Mouse (Mus musculus) left cerebral cortex, postnatal 25 days (tissue): ENCODE results near the gene Sox9. TPM values are rescaled to one million over a fixed set of nuclear protein-coding genes. Genes with fewer than 3 reads are reported as not detected.
A peak's percentile ranks its signal among the peaks of the same experiment; 100 is the strongest.

Experiments used
- DNase-seq, 2 experiments: peaks; one replicate each; pipeline ENCODE4 v3.0.0; 2022; ENCODE audit warnings: low spot score in 2 of 2, mixed read lengths in 1 of 2
- intact Hi-C: fragments of 180-260 bp; cut with DNase I; formaldehyde crosslinking; loops from one replicate; pipeline ENCODE4 v1.15.1; 2025
- total RNA-seq, 2 experiments: library from RNA; stranded (reverse); gene quantifications; 2 replicates each; pipeline ENCODE4 v1.2.3; 2021

Gene Sox9
- 10 to 100 TPM; 25.7 to 25.9 TPM for total RNA-seq

GRCm38 (mm10) chr11:112781994-112782356 is at the start of gene Sox9:
TSS of gene Sox9 (plus strand) at chr11:112782224.
- intact Hi-C loops, result loop anchor here (1.0 to 5.0 kb wide), 4 partner anchors 29 to 1129 kb away; no protein-coding TSS in a partner anchor
- peak; percentile 78 to 90 for DNase-seq

DNA sequence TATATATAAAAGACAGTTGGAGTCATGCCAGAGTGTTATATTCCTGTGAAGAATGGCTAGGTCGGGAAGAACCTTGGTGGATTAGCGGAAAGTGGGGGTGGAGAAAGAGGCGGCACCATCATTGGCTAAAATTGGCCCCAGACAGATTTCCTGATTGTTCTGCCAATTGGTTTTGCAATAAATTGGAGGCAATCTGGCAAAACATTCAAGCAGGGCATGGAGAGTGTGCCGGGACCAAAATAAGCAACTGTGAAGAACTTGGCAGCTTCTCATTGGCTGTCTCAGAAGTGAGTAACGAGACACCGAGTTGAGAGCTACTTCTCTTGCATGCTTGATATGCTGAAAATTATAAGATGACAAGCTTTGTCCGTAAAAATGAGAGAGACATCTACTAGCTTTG is 49.6 kb upstream of the Sox9 start:
- peak; percentile 6 to 62 for DNase-seq
- intact Hi-C loops, result no loop called here

DNA sequence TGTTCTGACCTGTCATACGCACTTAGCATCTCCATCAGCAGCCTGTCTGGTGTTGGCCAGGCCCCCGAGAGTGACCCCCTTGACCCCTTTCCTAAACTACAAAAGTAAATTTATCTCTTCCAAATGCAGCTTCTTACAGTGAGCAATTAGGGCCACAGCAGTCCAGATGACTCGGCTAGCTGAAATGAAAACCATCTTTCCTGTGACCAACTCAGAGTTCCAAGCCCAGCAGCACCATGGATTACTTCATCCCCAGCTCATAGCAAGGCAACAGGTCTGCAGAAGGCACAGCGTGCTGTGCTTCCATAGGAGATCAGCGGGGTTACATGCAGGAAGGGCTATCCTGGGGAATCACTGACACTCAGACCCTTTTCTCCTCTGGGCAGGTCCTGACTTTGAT is 45.0 kb upstream of the Sox9 start:
- DNase-seq, result no peak
- intact Hi-C loops, result no loop called here

DNA sequence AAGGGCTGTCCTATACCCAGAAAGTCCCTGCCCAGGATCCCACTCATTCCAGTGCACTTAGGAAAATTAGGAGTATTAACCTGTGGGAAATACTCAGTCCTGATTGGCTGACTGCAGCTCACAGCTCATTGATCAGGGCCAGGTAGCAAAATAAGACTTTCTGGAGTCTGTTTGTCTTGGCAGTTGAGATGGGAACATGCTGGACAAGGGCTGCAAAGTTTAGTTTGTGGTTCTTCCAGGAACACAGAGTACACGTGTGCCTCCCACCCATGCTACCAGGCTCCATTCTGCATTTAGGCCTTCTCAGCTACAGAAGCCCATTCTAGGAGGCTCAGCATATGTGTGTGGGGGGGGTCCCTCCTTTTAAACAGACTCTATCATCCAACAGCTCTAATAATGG is 42.3 kb upstream of the Sox9 start:
- DNase-seq, result no peak
- intact Hi-C loops, result no loop called here

- DNase-seq, result no peak
- intact Hi-C loops, result no loop called here
Observed at GRCm38 (mm10) chr11:112756516-112756915, 25.5 kb upstream of the Sox9 start.

DNA sequence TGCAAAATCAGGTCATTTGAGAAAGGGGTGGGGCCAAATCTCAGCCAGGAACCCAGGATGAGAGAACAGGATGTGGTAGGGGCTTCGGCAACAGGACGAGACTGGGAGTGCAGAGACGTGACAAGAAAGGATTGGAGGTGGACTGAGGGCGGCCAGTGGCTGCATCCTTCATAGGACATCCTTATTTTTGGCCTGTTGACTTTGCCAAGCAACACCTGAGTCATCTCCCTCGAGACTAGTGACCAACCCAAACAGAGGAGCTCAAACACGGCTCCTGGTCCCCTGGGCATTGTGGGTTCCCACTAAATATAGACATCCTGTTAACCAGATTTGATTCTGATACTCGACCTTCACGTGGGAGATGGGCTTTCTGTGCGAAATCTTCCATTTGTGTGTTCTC is 24.0 kb upstream of the Sox9 start:
- DNase-seq, result no peak
- intact Hi-C loops, result no loop called here

DNA sequence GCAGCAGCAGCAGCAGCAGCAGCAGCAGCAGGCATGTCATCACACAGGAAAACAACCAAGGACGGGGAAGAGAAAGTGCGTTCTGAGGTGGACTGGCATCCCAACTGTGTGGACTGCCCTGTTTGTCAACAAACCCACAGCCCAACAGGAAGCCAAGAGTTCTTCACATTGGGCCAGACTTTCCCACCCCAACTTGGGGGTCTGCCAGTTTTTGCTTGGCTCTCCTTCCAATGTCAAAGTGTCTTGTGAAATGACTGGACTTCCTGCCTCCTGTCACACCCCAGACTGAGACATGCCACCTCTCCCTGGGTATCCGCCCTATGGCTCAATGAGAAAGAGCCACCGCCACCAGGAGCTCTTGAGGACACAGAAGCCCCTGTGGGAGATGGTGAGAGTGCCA is 15.1 kb upstream of the Sox9 start:
- no peak for DNase-seq
- intact Hi-C loops, result no loop called here

GRCm38 (mm10) chr11:112767531-112768041 is 14.4 kb upstream of the Sox9 start:
- intact Hi-C loops, result no loop called here
- DNase-seq, result no peak

DNA sequence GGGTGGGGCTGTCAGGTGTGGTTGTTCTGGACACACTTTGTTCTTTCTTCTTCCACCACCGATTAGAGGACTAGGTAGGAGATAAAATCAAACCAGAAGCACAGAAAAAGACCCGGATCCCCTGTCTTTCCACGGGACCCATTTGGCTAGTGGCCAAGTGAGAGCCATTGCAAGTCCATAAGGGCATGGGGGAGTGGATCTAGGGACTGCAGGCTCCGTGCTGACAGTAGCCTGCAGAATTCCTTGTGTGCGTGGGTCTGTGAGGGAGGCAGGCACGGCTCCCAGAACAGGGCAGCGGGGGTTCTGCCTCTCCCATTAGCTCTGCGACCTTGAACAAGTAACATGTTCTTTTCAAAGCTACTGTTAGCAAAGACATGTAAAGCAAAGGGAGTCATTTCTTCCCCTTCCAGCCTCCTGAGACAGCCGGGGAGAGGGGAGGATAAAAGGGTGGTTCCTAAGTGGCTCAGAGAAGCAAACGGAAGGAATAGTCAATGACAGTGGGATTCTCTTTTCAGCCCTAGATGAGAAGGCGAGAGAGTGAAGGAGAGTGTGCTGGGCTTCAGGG is 9.2 kb upstream of the Sox9 start:
- DNase-seq, result no peak
- intact Hi-C loops, result loop anchor here (10.0 kb wide), 1 partner anchor 858 kb away; no protein-coding TSS in a partner anchor

DNA sequence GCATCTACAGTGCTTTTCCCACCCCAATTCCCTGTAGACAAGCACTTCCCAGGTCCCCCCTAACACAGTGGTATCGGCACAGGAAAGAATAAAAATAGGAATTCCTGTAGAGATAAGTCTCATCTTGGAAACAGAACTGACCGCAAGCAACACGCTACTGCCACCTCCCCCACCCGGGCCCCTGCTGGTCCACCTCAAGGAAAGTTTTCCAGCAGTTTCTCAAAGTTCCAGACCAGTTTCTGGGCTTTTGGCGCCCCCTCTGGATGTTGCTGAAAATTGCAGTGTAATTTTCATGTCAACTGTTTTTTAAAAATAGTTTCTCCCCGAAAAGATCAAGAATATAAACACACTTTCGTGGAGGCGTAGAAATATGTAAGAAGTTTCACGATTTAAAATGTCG is 2.3 kb upstream of the Sox9 start:
- DNase-seq, result peak; percentile 32 to 35
- intact Hi-C loops, result loop anchor here (2.0 to 10.0 kb wide), 6 partner anchors 203 to 1243 kb away; no protein-coding TSS in a partner anchor

DNA sequence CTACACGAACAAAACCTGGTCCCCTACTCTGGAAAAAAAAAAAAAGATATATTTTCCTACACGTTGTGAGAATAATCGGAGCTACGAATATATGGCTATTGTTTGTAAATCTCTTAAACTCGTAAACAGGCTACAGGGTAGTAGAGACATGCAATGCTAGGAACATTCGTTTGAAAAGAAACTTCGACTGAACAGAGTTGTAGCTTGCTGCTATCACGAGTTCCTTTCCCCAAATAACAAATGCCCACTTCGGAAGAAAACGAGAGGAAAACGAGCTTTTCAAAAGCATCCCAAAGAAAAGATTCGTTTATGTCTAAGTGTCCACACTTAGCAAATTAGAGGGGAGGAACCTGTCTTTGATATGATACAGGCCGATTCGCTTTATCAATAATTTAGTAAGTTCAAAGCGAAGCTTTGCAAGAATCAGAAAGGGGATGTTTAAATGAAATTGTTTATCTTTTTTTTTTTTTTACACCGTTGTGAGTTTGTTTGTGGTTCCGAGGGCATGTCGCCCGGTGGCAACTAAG is 1.6 kb upstream of the Sox9 start:
- intact Hi-C loops, result loop anchor here (2.0 to 5.0 kb wide), 2 partner anchors 202 to 1128 kb away; no protein-coding TSS in a partner anchor
- DNase-seq, result no peak

GRCm38 (mm10) chr11:112781035-112781911 is 751 bp upstream of the Sox9 start:
- DNase-seq, result peak; percentile 72 to 85
- intact Hi-C loops, result loop anchor here (2.0 to 5.0 kb wide), 2 partner anchors 201 to 1128 kb away; no protein-coding TSS in a partner anchor

- intact Hi-C loops, result loop anchor here (1.0 to 5.0 kb wide), 3 partner anchors 29 to 382 kb away; no protein-coding TSS in a partner anchor
- DNase-seq, result peak; percentile 47
Observed at GRCm38 (mm10) chr11:112782357-112783121, 515 bp downstream of the Sox9 start.

DNA sequence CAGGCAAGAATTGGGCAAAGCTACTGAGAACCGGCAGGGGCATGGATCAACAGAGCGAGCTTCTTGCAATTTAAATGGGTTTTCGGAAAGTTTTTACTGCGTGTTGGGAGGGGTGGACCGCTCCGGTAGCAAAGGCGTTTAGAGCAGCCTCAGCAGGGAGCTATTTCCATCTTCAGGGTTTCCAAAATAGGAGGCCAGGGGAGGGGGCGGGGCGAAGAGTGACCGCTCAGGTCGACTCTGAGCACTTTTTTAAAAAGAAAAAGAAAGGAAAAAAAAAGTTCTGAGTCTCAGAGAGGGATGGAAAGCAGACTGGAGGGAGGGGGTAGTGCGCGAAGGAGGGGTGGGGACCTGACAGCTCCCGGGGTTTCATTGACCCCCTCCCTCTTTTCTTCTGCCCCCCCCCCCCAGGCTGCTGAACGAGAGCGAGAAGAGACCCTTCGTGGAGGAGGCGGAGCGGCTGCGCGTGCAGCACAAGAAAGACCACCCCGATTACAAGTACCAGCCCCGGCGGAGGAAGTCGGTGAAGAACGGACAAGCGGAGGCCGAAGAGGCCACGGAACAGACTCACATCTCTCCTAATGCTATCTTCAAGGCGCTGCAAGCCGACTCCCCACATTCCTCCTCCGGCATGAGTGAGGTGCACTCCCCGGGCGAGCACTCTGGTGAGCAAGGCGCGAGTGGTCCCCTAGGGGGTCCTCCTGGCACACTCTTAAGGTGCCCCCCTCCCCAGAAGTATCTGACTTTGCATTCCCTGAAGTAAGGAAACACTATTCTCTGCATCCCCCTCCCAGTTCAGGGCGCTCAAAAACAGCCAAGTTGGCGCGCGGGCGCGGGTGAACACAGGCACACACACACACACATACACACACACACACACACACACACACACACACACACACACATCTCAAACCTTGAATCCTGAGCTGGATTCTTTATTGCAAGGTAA is 1.6 kb downstream of the Sox9 start:
- peak; percentile 20 to 32 for DNase-seq
- intact Hi-C loops, result loop anchor here (2.0 to 5.0 kb wide), 2 partner anchors 199 to 381 kb away; no protein-coding TSS in a partner anchor

GRCm38 (mm10) chr11:112784347-112784902 is 2.4 kb downstream of the Sox9 start:
- DNase-seq, result no peak
- intact Hi-C loops, result loop anchor here (5.0 kb wide), 1 partner anchor 198 kb away; no protein-coding TSS in a partner anchor

DNA sequence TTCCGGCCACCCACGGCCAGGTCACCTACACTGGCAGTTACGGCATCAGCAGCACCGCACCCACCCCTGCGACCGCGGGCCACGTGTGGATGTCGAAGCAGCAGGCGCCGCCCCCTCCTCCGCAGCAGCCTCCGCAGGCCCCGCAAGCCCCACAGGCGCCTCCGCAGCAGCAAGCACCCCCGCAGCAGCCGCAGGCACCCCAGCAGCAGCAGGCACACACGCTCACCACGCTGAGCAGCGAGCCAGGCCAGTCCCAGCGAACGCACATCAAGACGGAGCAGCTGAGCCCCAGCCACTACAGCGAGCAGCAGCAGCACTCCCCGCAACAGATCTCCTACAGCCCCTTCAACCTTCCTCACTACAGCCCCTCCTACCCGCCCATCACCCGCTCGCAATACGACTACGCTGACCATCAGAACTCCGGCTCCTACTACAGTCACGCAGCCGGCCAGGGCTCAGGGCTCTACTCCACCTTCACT is 2.9 kb downstream of the Sox9 start:
- peak; percentile 31 to 43 for DNase-seq
- intact Hi-C loops, result loop anchor here (5.0 kb wide), 1 partner anchor 197 kb away; no protein-coding TSS in a partner anchor

DNA sequence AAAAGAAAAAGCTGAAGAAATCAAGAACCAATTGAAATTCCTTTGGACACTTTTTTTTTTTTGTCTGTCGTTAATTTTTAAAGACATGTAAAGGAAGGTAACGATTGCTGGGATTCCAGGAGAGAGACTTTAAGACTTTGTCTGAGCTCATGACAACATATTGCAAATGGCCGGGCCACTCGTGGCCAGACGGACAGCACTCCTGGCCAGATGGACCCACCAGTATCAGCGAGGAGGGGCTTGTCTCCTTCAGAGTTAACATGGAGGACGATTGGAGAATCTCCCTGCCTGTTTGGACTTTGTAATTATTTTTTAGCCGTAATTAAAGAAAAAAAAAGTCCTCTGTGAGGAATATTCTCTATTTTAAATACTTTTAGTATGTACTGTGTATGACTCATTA is 3.6 kb downstream of the Sox9 start:
- intact Hi-C loops, result no loop called here
- no peak for DNase-seq

GRCm38 (mm10) chr11:112786427-112786826 is 4.4 kb downstream of the Sox9 start:
- no peak for DNase-seq
- intact Hi-C loops, result no loop called here
